Mouse (Mus musculus): ENCODE results near the gene Sumo3. TPM values are rescaled to one million over a fixed set of nuclear protein-coding genes. Genes with fewer than 3 reads are reported as not detected.
A peak's percentile ranks its signal among the peaks of the same experiment; 100 is the strongest.

Gene Sumo3
- polyA plus RNA-seq, 1 experiment from 2014 or later = 170 TPM

DNA sequence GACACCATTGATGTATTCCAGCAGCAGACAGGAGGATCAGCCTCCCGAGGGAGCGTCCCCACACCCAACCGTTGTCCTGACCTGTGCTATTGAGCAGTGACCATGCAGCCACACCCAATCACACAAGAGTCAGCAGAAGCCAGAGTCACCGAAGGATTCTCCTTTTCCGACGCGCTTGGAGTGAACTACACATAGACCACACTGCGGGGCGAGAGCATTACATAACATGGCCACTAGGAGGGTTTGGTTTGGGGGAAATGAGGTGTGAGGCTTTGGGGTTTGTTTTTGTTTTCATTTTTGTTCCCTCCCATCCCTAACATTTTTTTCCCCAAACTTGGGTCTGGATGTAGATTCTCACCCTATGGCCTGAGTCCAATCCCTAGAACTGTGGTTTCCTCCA is 10.3 kb downstream of the Sumo3 start:
- no peaks in the 10 kb centered on the region for H3K9me3 ChIP-seq (replicated peaks; ENCODE audit: control insufficient read depth, low read length)
- H3K4me1 ChIP-seq (ENCODE audit: control insufficient read depth, insufficient read depth, low read length) = peaks cover 6% of the 10 kb centered on the region
- no peak overlapping the region for H3K27ac ChIP-seq (ENCODE audit: low read length)
- WGBS = 86% methylated on average over 9 of the region's 9 CpGs
- H3K27me3 ChIP-seq (ENCODE audit: control insufficient read depth, insufficient read depth, low read length) = no peaks in the 10 kb centered on the region
- H3K4me3 ChIP-seq (ENCODE audit: low read length) = no peak overlapping the region
- H3K36me3 ChIP-seq (ENCODE audit: control insufficient read depth, insufficient read depth) = peaks cover 36% of the 10 kb centered on the region
- no peak overlapping the region for H3K9ac ChIP-seq (ENCODE audit: low read length)
- H3K4me2 ChIP-seq (ENCODE audit: low read depth, low read length) = no peak overlapping the region
- no peak for ATAC-seq (replicated peaks; ENCODE audit: extremely low read depth, insufficient read depth, low FRiP score)

DNA sequence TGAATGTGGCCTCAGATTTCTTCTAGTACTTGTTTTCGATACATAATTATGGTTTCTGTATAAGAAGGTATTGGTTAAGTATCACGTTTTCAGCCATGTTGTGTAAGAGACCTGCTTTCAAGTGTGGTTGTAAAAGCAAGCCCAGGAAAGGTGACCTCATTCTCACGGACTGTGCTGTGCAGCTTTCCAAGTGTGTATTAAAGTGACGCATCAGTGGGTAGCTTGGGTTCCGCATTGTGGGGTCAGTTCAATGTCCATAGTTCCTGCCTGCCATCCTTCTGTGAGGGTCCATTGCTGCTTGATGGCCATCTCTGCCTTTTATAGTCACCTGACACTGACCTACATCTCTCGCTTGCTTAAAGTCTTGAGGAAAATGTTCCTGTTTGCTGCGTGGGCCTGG is 11.0 kb downstream of the Sumo3 start:
- H3K4me1 ChIP-seq (ENCODE audit: control insufficient read depth, insufficient read depth, low read length) = peaks cover 10% of the 10 kb centered on the region
- H3K27me3 ChIP-seq (ENCODE audit: control insufficient read depth, insufficient read depth, low read length) = no peaks in the 10 kb centered on the region
- H3K27ac ChIP-seq (ENCODE audit: low read length) = no peak overlapping the region
- H3K4me2 ChIP-seq (ENCODE audit: low read depth, low read length) = no peak overlapping the region
- peaks cover 30% of the 10 kb centered on the region for H3K36me3 ChIP-seq (ENCODE audit: control insufficient read depth, insufficient read depth)
- ATAC-seq (replicated peaks; ENCODE audit: extremely low read depth, insufficient read depth, low FRiP score) = no peak
- H3K4me3 ChIP-seq (ENCODE audit: low read length) = no peak overlapping the region
- no peaks in the 10 kb centered on the region for H3K9me3 ChIP-seq (replicated peaks; ENCODE audit: control insufficient read depth, low read length)
- WGBS = 91% methylated on average over 7 of the region's 7 CpGs
- H3K9ac ChIP-seq (ENCODE audit: low read length) = no peak overlapping the region

DNA sequence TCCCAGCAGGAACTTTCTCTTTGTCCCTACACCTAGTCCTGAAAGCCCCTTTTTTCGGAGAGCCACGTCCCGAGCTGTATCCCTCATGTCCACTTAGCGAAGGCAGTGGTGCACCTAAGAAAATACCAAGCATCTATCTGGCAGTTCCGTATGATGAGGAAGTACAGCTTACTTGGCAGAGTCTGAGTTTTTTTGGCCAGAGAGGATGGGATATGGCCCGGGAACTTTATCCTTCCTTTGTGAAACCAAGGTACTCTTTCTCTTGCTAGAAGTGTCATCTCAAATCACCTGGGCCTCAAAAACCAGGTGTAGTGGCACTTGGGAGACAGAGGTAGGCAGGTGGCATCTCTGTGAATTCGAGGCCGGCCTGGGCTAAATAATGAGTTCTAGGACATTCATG is 15.6 kb downstream of the Sumo3 start:
- Histone ChIP-seq H3K4me3 (ENCODE audit: low read length) (peak overlapping the region; percentile 88), H3K27me3 (ENCODE audit: control insufficient read depth, insufficient read depth, low read length) (no peaks in the 10 kb centered on the region), H3K4me2 (ENCODE audit: low read depth, low read length) (peak overlapping the region; percentile 79), H3K4me1 (ENCODE audit: control insufficient read depth, insufficient read depth, low read length) (peaks cover 33% of the 10 kb centered on the region), H3K36me3 (ENCODE audit: control insufficient read depth, insufficient read depth) (peaks cover 9% of the 10 kb centered on the region), H3K9me3 (replicated peaks; ENCODE audit: control insufficient read depth, low read length) (no peaks in the 10 kb centered on the region), H3K9ac (ENCODE audit: low read length) (peak overlapping the region; percentile 98), H3K27ac (ENCODE audit: low read length) (peak overlapping the region; percentile 86)
- 72% methylated on average over 8 of the region's 8 CpGs for WGBS
- ATAC-seq (replicated peaks; ENCODE audit: extremely low read depth, insufficient read depth, low FRiP score) = no peak

GRCm38 (mm10) chr10:77622055-77622988 is 16.4 kb downstream of the Sumo3 start, which contains the start of gene Ube2g2:
Gene Ube2g2 (plus strand): TSS chr10:77622275.
- under 1% methylated on average over 96 of the region's 96 CpGs for WGBS
- Histone ChIP-seq H3K27me3 (ENCODE audit: control insufficient read depth, insufficient read depth, low read length) (no peaks in the 10 kb centered on the region), H3K9me3 (replicated peaks; ENCODE audit: control insufficient read depth, low read length) (no peaks in the 10 kb centered on the region), H3K4me1 (ENCODE audit: control insufficient read depth, insufficient read depth, low read length) (peaks cover 33% of the 10 kb centered on the region), H3K4me3 (ENCODE audit: low read length) (peak within 1 kb of the TSS; percentile 88), H3K9ac (ENCODE audit: low read length) (peak within 1 kb of the TSS; percentile 98), H3K4me2 (ENCODE audit: low read depth, low read length) (peak within 1 kb of the TSS; percentile 79), H3K27ac (ENCODE audit: low read length) (peak within 1 kb of the TSS; percentile 86), H3K36me3 (ENCODE audit: control insufficient read depth, insufficient read depth) (peaks cover 5% of the 10 kb centered on the region)
- peak; percentile 84 for ATAC-seq (replicated peaks; ENCODE audit: extremely low read depth, insufficient read depth, low FRiP score)

- H3K4me2 ChIP-seq (ENCODE audit: low read depth, low read length) = peak overlapping the region; percentile 79
- peak; percentile 13; the same call in 1 of the 2 replicates for ATAC-seq (replicated peaks; ENCODE audit: extremely low read depth, insufficient read depth, low FRiP score)
- WGBS = 11% methylated on average over 8 of the region's 8 CpGs
- peak overlapping the region; percentile 98 for H3K9ac ChIP-seq (ENCODE audit: low read length)
- no peaks in the 10 kb centered on the region for H3K27me3 ChIP-seq (ENCODE audit: control insufficient read depth, insufficient read depth, low read length)
- peak overlapping the region; percentile 86 for H3K27ac ChIP-seq (ENCODE audit: low read length)
- H3K4me3 ChIP-seq (ENCODE audit: low read length) = peak overlapping the region; percentile 88
- 0 out of 2 replicates have a peak, but pooled peaks cover 3% of the 10 kb centered on the region for H3K36me3 ChIP-seq (ENCODE audit: control insufficient read depth, insufficient read depth)
- peaks cover 33% of the 10 kb centered on the region for H3K4me1 ChIP-seq (ENCODE audit: control insufficient read depth, insufficient read depth, low read length)
- H3K9me3 ChIP-seq (replicated peaks; ENCODE audit: control insufficient read depth, low read length) = no peaks in the 10 kb centered on the region
Observed at GRCm38 (mm10) chr10:77623069-77623492, 17.2 kb downstream of the Sumo3 start.

DNA sequence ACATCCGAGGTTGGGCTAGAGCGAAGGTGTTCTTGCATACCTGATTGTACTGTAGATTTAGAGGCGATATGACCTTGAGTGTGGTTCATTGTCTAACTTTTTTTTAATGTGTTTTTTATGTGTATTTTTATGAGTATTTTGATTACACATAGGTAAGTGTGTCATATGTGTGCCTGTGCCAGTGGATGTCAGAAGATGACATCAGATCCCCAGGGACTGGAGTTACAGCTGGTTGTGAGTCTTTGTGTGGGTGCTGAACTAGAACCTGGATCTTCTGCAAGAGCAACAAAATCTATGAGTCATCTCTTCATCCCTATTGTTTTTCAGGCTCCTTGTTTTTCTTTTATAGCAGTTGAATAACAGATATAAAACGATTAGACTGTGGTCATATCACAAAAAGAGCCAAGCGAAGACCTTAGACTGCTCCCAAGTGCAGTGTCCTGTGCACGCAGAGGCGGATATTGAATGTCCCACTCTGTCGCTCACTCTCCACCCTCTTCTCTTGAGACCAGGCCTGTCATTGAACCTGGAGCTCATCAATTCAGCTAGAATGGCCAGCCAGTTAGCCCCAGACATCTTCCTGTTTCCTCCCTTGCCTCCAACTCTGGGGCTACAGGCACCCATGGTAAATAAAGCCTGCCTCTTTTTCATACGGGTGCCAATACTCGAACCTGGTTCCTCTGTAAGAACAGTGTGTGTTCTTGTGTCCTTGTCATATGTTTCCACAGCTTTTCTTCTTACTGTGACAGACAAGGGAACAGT is 17.9 kb downstream of the Sumo3 start:
- Histone ChIP-seq H3K27me3 (ENCODE audit: control insufficient read depth, insufficient read depth, low read length) (no peaks in the 10 kb centered on the region), H3K27ac (ENCODE audit: low read length) (peak overlapping the region; percentile 77), H3K36me3 (ENCODE audit: control insufficient read depth, insufficient read depth) (no peaks in the 10 kb centered on the region), H3K9ac (ENCODE audit: low read length) (peak overlapping the region; percentile 46; the same call in 1 of the 2 replicates), H3K9me3 (replicated peaks; ENCODE audit: control insufficient read depth, low read length) (no peaks in the 10 kb centered on the region), H3K4me1 (ENCODE audit: control insufficient read depth, insufficient read depth, low read length) (peaks cover 33% of the 10 kb centered on the region), H3K4me2 (ENCODE audit: low read depth, low read length) (peak overlapping the region; percentile 79), H3K4me3 (ENCODE audit: low read length) (no peak overlapping the region)
- 80% methylated on average over 10 of the region's 10 CpGs for WGBS
- no peak for ATAC-seq (replicated peaks; ENCODE audit: extremely low read depth, insufficient read depth, low FRiP score)

DNA sequence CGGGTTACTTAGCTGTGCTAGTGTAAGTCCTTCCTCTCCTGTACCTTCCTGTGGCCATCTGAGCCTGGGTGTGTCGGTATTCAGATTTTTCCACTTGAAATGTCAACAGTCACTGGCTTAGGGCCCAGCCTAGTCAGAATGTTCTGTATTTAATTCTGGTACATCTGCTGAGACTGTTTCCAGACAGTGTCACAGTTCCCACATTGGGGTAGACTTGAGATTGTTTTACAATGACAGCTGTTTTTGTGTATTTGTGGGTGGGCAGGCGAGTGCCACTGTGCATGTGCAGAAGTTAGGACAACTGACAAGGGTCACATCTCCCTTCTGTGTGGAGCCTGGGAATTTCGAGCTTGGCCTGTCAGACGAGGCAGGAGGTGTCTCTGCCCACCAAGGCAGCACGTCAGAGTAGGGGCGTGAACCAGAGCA is 18.7 kb downstream of the Sumo3 start:
- H3K27me3 ChIP-seq (ENCODE audit: control insufficient read depth, insufficient read depth, low read length) = no peaks in the 10 kb centered on the region
- H3K4me2 ChIP-seq (ENCODE audit: low read depth, low read length) = peak overlapping the region; percentile 36; the same call in 1 of the 2 replicates
- H3K4me1 ChIP-seq (ENCODE audit: control insufficient read depth, insufficient read depth, low read length) = peaks cover 33% of the 10 kb centered on the region
- peak overlapping the region; percentile 46; the same call in 1 of the 2 replicates for H3K9ac ChIP-seq (ENCODE audit: low read length)
- no peak overlapping the region for H3K4me3 ChIP-seq (ENCODE audit: low read length)
- H3K9me3 ChIP-seq (replicated peaks; ENCODE audit: control insufficient read depth, low read length) = no peaks in the 10 kb centered on the region
- peak overlapping the region; percentile 77 for H3K27ac ChIP-seq (ENCODE audit: low read length)
- H3K36me3 ChIP-seq (ENCODE audit: control insufficient read depth, insufficient read depth) = no peaks in the 10 kb centered on the region
- ATAC-seq (replicated peaks; ENCODE audit: extremely low read depth, insufficient read depth, low FRiP score) = peak; percentile 38; the same call in 1 of the 2 replicates
- WGBS = 47% methylated on average over 7 of the region's 7 CpGs

DNA sequence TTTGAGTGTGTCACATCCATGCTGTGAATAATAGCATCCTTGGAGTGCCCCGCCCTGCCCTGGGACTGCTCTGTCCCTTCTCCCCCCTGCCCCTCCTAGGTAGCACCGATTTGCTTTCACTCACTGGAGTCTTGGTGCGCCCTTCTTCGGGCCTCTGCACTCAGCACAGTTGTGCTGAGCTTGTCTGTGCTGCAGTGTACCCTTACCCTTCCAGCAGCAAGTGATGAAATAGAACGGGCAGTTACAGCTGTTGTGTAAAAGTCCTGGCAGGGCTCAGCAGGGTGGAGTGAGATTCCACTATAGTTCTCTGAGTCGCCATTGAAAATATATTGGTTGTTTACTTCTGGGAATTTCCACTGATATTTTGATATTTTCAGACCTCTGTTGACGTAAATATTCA is 20.1 kb downstream of the Sumo3 start:
- no peak overlapping the region for H3K9ac ChIP-seq (ENCODE audit: low read length)

More for the DNA sequence above, 20.1 kb downstream of the Sumo3 start:
- Histone ChIP-seq H3K4me2 (ENCODE audit: low read depth, low read length) (no peak overlapping the region), H3K27ac (ENCODE audit: low read length) (no peak overlapping the region), H3K4me3 (ENCODE audit: low read length) (no peak overlapping the region), H3K27me3 (ENCODE audit: control insufficient read depth, insufficient read depth, low read length) (no peaks in the 10 kb centered on the region), H3K4me1 (ENCODE audit: control insufficient read depth, insufficient read depth, low read length) (peaks cover 33% of the 10 kb centered on the region), H3K9me3 (replicated peaks; ENCODE audit: control insufficient read depth, low read length) (no peaks in the 10 kb centered on the region), H3K36me3 (ENCODE audit: control insufficient read depth, insufficient read depth) (no peaks in the 10 kb centered on the region)
- ATAC-seq (replicated peaks; ENCODE audit: extremely low read depth, insufficient read depth, low FRiP score) = no peak
- 74% methylated on average over 7 of the region's 7 CpGs for WGBS
